Mouse (Mus musculus) small intestine, adult 2 months (tissue): ENCODE measurements around the gene Hmx1. TPM values are rescaled to one million over a fixed set of nuclear protein-coding genes. Genes with fewer than 3 reads are reported as not detected.
A peak's percentile ranks its signal among the peaks of the same experiment; 100 is the strongest.

Experiments
- H3K27ac ChIP-seq: fragments of 200-500 bp; 2 replicates; pipeline ENCODE4 v1.5.1; 2012; ENCODE audit warnings: low read depth, low read length, control low read depth, inconsistent platforms; ENCODE audit not compliant: insufficient read depth
- H3K27me3 ChIP-seq: fragments of 200-500 bp; 2 replicates; pipeline ENCODE4 v1.6.1; 2012; ENCODE audit warnings: mild to moderate bottlenecking, moderate library complexity, low read length, inconsistent platforms; ENCODE audit not compliant: control insufficient read depth, insufficient read depth
- H3K36me3 ChIP-seq: fragments of 200-500 bp; 2 replicates; pipeline ENCODE4 v1.6.1; 2012; ENCODE audit warnings: mild to moderate bottlenecking, low read length, control low read depth, inconsistent platforms; ENCODE audit not compliant: control insufficient read depth, insufficient read depth
- H3K4me1 ChIP-seq: fragments of 200-500 bp; 2 replicates; pipeline ENCODE4 v1.6.1; 2012; ENCODE audit warnings: low read length, inconsistent platforms, mixed read lengths; ENCODE audit not compliant: control insufficient read depth, insufficient read depth, insufficient read length
- H3K4me3 ChIP-seq: fragments of 200-500 bp; 2 replicates; pipeline ENCODE4 v1.5.1; 2012; ENCODE audit warnings: low read depth, mild to moderate bottlenecking, control low read depth, inconsistent platforms, low read length, moderate library complexity
- CTCF ChIP-seq: fragments of 200-500 bp; IDR thresholded peaks from 2 replicates; pipeline ENCODE4 v1.5.1; 2012; ENCODE audit warnings: low read depth, mild to moderate bottlenecking, control low read depth, inconsistent platforms, low read length, moderate library complexity, mixed read lengths; ENCODE audit not compliant: insufficient replicate concordance, insufficient read length; ENCODE audit errors: extremely low read depth
- POLR2A ChIP-seq: fragments of 200-500 bp; IDR thresholded peaks from 2 replicates; pipeline ENCODE4 v1.6.1; 2012; ENCODE audit warnings: low read depth, mild to moderate bottlenecking, control low read depth, inconsistent platforms, low read length, moderate library complexity
- WGBS: fragments of 180-500 bp; shearing (Covaris S2); methylation state at CpG from one replicate; pipeline ENCODE4 v1.1.7; 2018; 5-methylcytosine and 5-hydroxymethylcytosine counted together
- polyA plus RNA-seq: library from polyadenylated mRNA; depleted of rRNA; stranded (reverse); fragments of >200 nt; gene quantifications from 2 replicates; pipeline ENCODE4 v1.2.3, GENCODE M21; 2012; rRNA removed

The Hmx1 gene
- polyA plus RNA-seq = not detected in 2 replicates

GRCm38 (mm10) chr5:35388491-35389111 is at the start of gene Hmx1:
TSS of gene Hmx1 (plus strand) at chr5:35389108.
- peaks cover 82% of the 10 kb centered on the region for H3K27me3 ChIP-seq
- no peaks in the 10 kb centered on the region for H3K4me1 ChIP-seq
- H3K36me3 ChIP-seq = no peaks in the 10 kb centered on the region
- no peak within 1 kb of the TSS for H3K27ac ChIP-seq
- 2% methylated on average over 65 of the region's 71 CpGs for WGBS
- H3K4me3 ChIP-seq = no peak within 1 kb of the TSS
- no peak for TF ChIP-seq CTCF
- no peak for TF ChIP-seq POLR2A

- H3K27ac ChIP-seq = no peak overlapping the region
- no peak overlapping the region for H3K4me3 ChIP-seq
- H3K36me3 ChIP-seq = no peaks in the 10 kb centered on the region
- no peaks in the 10 kb centered on the region for H3K4me1 ChIP-seq
- no peaks in the 10 kb centered on the region for H3K27me3 ChIP-seq
- 54% methylated on average over 3 of the region's 3 CpGs for WGBS
- TF ChIP-seq POLR2A (no peak), CTCF (no peak)
These were observed 43.8 kb upstream of the Hmx1 start for GRCm38 (mm10) chr5:35345084-35345483.

DNA sequence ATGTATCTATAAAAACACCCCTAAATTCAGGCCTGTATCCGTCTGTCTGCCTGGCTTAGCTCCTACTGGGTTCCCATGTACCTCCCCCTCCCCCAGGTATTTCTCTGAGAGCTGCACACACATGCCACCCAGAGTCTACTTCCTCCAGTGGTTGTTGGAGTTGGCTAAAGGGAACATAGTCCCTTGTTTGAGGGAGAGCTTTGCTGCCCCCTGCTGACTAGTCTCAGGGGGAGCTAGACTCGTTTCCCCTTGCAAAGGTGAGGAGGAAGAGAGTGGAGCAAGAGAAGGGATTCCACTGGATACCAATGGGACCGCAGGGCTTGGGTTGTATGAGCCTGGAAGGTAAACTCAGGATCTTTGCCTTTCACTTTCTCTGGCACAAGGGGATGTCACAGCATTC is 40.1 kb upstream of the Hmx1 start:
- Histone ChIP-seq H3K4me3 (no peak overlapping the region), H3K4me1 (no peaks in the 10 kb centered on the region), H3K27me3 (no peaks in the 10 kb centered on the region), H3K27ac (no peak overlapping the region), H3K36me3 (no peaks in the 10 kb centered on the region)
- WGBS = 14% methylated on average over 3 of the region's 3 CpGs
- TF ChIP-seq CTCF (peak; percentile 42; the same call in 1 of the 2 replicates), POLR2A (no peak)

DNA sequence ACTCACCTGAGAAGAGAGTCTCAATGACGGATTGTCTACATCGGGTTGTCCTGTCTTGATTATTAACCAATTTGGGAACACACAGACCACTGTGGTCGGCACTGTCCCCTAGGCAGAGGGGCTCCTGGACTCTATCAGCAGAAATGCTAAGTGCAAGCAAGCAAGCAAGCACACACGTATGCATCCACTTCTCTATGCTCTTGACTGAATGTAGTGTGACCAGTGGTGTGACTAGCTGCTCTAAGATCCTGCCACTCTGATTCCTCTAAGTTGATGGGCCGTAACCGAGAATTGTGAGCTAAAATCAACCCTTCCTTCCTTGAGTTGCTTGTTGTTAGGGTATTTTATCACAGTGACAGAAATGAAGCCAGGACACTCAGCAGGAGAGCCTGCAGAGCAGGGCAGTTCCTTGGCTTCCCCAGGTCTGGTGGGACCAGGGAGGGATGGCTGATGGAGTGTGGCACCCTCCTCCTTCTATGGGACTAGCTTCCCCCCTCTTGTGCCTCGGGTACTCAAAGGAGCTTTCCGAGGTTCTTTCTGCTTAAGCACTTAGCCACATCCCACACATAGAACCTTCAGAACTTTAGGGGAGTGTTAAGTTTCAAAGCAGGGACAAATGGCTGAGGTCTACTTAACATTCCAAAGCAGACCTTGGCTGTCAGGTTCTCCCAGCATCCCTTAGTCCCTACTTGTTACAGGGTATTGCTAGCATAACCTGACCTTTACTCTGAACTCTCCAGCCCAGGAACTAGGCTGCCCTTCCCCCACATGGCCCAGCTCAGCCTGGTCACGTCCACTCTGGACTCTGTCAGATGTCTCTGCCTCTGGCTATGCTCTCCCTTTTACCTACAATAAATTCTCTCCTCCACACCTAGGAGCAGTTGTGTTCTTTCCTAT is 31.1 kb upstream of the Hmx1 start:
- Histone ChIP-seq H3K27ac (no peak overlapping the region), H3K4me3 (no peak overlapping the region), H3K27me3 (no peaks in the 10 kb centered on the region), H3K4me1 (no peaks in the 10 kb centered on the region), H3K36me3 (no peaks in the 10 kb centered on the region)
- TF ChIP-seq CTCF = no peak
- no peak for TF ChIP-seq POLR2A
- 38% methylated on average over 9 of the region's 9 CpGs for WGBS

DNA sequence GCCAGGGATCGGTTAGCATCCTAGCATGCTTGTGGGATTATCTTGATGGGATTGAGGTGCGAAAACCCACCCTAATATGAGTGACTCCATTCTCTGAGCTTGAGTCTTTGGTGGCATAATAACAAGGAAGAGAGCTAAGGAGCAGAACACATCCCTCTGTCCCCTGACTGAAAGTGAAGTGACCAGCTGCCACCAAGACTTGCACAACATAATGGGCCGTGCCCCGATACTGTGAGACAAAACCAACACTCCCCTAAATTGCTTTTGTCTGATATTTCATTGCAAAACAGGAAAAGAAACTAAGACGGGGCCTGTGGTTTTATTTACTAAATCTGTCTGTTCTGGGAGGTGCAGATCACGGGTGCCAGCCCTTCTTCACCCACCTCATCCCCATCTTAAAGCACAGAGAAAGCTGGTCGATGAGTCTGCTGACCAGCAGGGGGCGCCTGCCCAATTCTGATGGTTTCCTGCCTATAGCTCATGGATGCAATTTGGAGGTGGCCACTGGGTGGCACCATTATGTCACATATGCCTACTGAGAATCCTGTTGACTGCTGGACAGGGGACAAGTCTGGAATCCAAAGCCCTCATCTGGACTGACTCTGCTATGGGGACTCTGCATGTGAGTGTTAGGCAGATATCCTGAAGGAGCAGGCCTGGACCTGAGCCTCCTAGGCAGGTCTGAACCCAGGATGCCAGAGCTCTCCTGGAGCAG is 27.2 kb upstream of the Hmx1 start:
- H3K36me3 ChIP-seq = no peaks in the 10 kb centered on the region
- no peaks in the 10 kb centered on the region for H3K4me1 ChIP-seq
- WGBS = 46% methylated on average over 8 of the region's 8 CpGs
- no peak overlapping the region for H3K27ac ChIP-seq
- H3K27me3 ChIP-seq = no peaks in the 10 kb centered on the region
- no peak overlapping the region for H3K4me3 ChIP-seq
- peak; percentile 99 for TF ChIP-seq CTCF
- TF ChIP-seq POLR2A = no peak

GRCm38 (mm10) chr5:35366241-35367032 is 22.5 kb upstream of the Hmx1 start:
- Histone ChIP-seq H3K4me3 (no peak overlapping the region), H3K27ac (no peak overlapping the region), H3K36me3 (no peaks in the 10 kb centered on the region), H3K4me1 (no peaks in the 10 kb centered on the region), H3K27me3 (no peaks in the 10 kb centered on the region)
- TF ChIP-seq CTCF (no peak), POLR2A (no peak)
- 18% methylated on average over 20 of the region's 20 CpGs for WGBS

DNA sequence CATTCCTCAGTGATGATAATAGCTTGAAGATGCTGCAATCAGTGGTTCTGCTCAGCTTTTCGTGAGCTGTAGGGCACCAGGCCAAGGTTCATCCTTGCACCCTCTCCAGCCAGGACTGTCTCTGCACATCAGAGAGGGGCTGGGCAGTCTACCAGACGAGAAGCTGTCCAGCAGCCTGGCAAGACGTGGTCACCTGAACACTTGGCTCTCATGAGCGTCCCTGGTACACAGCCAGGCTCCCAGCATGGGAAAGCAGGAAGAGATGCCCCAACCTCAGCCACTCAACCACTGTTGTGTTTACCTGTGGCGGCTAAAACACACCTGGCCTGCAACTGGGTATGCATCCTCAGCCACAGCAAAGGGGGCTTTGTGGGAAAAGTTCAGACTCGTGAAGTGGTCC is 20.0 kb upstream of the Hmx1 start:
- no peaks in the 10 kb centered on the region for H3K4me1 ChIP-seq
- no peaks in the 10 kb centered on the region for H3K27me3 ChIP-seq
- no peak overlapping the region for H3K4me3 ChIP-seq
- H3K27ac ChIP-seq = no peak overlapping the region
- no peaks in the 10 kb centered on the region for H3K36me3 ChIP-seq
- whole genome bisulfite sequencing = 69% methylated on average over 6 of the region's 6 CpGs
- TF ChIP-seq CTCF = no peak
- no peak for TF ChIP-seq POLR2A
